13 mouse cellular contexts compared by ENCODE assay signal in the genomic region with DNA sequence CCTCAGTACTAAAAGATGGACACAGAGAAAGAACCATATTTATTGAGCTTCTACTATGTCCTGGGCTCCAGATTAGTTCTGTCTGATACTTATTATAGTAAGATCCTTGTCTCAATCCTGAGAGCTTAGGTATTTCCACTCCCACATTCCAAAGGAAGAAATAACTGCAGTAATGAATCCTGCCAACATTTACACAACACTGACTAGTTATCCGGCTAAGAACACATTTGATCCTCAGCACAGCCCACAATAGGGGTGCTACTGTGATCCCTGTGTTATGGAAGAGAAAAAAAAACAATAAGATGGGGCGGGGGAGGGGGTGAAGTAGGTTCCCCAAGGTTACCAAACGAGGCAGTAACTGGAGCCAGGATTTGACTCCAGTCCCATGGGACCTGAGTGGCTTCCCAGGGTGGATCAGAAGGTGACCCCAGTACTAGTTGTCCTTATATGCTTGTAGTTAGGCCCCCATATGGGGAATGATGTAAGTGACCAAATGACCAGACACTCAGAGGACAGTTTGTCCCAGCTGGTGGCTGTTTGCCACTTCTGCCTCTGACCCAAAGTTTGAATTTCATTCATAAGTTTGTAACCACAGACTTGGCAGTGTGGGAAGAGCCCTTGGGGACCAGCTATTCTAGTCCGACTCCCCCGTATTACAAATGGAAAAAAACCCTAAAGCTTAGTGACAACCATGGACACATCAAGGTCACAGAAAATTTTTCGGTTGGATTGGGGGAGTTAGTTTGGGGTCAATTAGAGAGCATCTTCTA. TPM values are rescaled to one million over a fixed set of nuclear protein-coding genes. Genes with fewer than 3 reads are reported as not detected.
DNase-seq lines count a peak whose midpoint lies in the region; ATAC-seq and TF ChIP-seq lines count a peak whose summit lies in the region.
"Had no signal": no experiment of that assay in that cellular context is flagged by ENCODE, and none has a peak within 500 bp of the region (broad histone marks: within the 10 kb centered on the region; RNA-seq: fewer than 3 reads in every experiment).

No protein-coding gene starts in this region.

- H3K27me3 ChIP-seq in kidney, postnatal 0 days (ENCODE audit: insufficient read depth, low read length): no peaks in the 10 kb centered on the region
- no peaks in the 10 kb centered on the region for H3K27me3 ChIP-seq in stomach, postnatal 0 days (ENCODE audit: control insufficient read depth, insufficient read depth, low read length)
- no peaks in the 10 kb centered on the region for H3K27me3 ChIP-seq in midbrain, embryonic 11.5 days (ENCODE audit: control insufficient read depth, insufficient read depth, low read length)

- H3K27ac ChIP-seq in left cerebral cortex, adult 2 months: peak overlapping the region; percentile 44; the same call in 1 of the 2 replicates
- peak overlapping the region; percentile 62 for H3K27ac ChIP-seq in kidney, postnatal 0 days
- H3K27ac ChIP-seq in stomach, postnatal 0 days (replicated peaks): peak overlapping the region; percentile 92
- no peak overlapping the region for H3K27ac ChIP-seq in midbrain, embryonic 11.5 days (ENCODE audit: low read depth, low read length)
- H3K27ac ChIP-seq: hindbrain, postnatal 0 days had no signal

- 47% methylated on average over 6 of the region's 6 CpGs for WGBS in kidney, postnatal 0 days
- WGBS in stomach, postnatal 0 days: 49% methylated on average over 6 of the region's 6 CpGs
- WGBS in midbrain, embryonic 11.5 days: 67% methylated on average over 6 of the region's 6 CpGs

- H3K36me3 ChIP-seq in kidney, postnatal 0 days (ENCODE audit: insufficient read depth, low read length): no peaks in the 10 kb centered on the region
- H3K36me3 ChIP-seq in stomach, postnatal 0 days (ENCODE audit: control insufficient read depth, insufficient read depth, low read length): no peaks in the 10 kb centered on the region
- H3K36me3 ChIP-seq in midbrain, embryonic 11.5 days (ENCODE audit: control insufficient read depth, insufficient read depth, low read length): no peaks in the 10 kb centered on the region
- H3K36me3 ChIP-seq: liver, embryonic 13.5 days had no signal

- no peaks in the 10 kb centered on the region for H3K9me3 ChIP-seq in kidney, postnatal 0 days (replicated peaks; ENCODE audit: low read length)
- no peaks in the 10 kb centered on the region for H3K9me3 ChIP-seq in stomach, postnatal 0 days (ENCODE audit: control insufficient read depth, low read length)
- no peaks in the 10 kb centered on the region for H3K9me3 ChIP-seq in midbrain, embryonic 11.5 days (ENCODE audit: control insufficient read depth, low read length)
- H3K9me3 ChIP-seq: liver, embryonic 13.5 days had no signal

- H3K9ac ChIP-seq in kidney, postnatal 0 days (ENCODE audit: low read depth, low read length): no peak overlapping the region
- no peak overlapping the region for H3K9ac ChIP-seq in stomach, postnatal 0 days (ENCODE audit: low read length)
- no peak overlapping the region for H3K9ac ChIP-seq in midbrain, embryonic 11.5 days (ENCODE audit: low read length)
- H3K9ac ChIP-seq: liver, embryonic 13.5 days had no signal

- H3K4me3 ChIP-seq in left cerebral cortex, adult 2 months: no peak overlapping the region
- no peak overlapping the region for H3K4me3 ChIP-seq in kidney, postnatal 0 days (replicated peaks; ENCODE audit: low read depth, low read length)
- no peak overlapping the region for H3K4me3 ChIP-seq in stomach, postnatal 0 days (ENCODE audit: low read depth, low read length)
- H3K4me3 ChIP-seq in midbrain, embryonic 11.5 days (ENCODE audit: low read depth, low read length): no peak overlapping the region
- H3K4me3 ChIP-seq: liver, embryonic 13.5 days had no signal

- DNase-seq in left cerebral cortex, adult 2 months (ENCODE audit: extremely low spot score in 1 of 2, low spot score in 2 of 2): no peak
- no peak for DNase-seq in left cerebral cortex, postnatal 25 days (ENCODE audit: low spot score in 2 of 2)
- DNase-seq in gastrocnemius, adult 8-10 months (ENCODE audit: low spot score in 2 of 2): peak; percentile 59 to 78
- peak; percentile 75 for DNase-seq in kidney, postnatal 0 days (ENCODE audit: low spot score)
- peak; percentile 15 for DNase-seq in stomach, postnatal 0 days (ENCODE audit: low spot score)
- DNase-seq in urinary bladder, postnatal 10 days (ENCODE audit: low spot score): no peak
- no peak for DNase-seq in midbrain, embryonic 11.5 days (ENCODE audit: low spot score, missing footprints)
- no peak for DNase-seq in thymus, postnatal 4 days
- DNase-seq: liver, embryonic 13.5 days; thymus, adult 2 months had no signal

- ATAC-seq in kidney, postnatal 0 days (replicated peaks; ENCODE audit: low FRiP score, low read depth): no peak
- ATAC-seq in stomach, postnatal 0 days (ENCODE audit: low FRiP score, low TSS enrichment): no peak
- ATAC-seq in midbrain, embryonic 11.5 days (ENCODE audit: low FRiP score): no peak
- ATAC-seq: hindbrain, postnatal 0 days had no signal

- no peak for TF ChIP-seq EP300 in stomach, postnatal 0 days (optimal IDR thresholded peaks at IDR 0.05)

- TF ChIP-seq CTCF in left cerebral cortex, adult 2 months (IDR thresholded peaks at IDR 0.05): no peak
- TF ChIP-seq CTCF in kidney, postnatal 0 days (IDR thresholded peaks at IDR 0.05; ENCODE audit: low read depth): no peak
- no peak for TF ChIP-seq CTCF in stomach, postnatal 0 days (IDR thresholded peaks at IDR 0.05; ENCODE audit: low read depth)

- peaks cover 13% of the 10 kb centered on the region for H3K4me1 ChIP-seq in kidney, postnatal 0 days (replicated peaks; ENCODE audit: insufficient read depth, low read length)
- H3K4me1 ChIP-seq in stomach, postnatal 0 days (replicated peaks; ENCODE audit: control insufficient read depth, insufficient read depth): peaks cover 15% of the 10 kb centered on the region
- peaks cover 5% of the 10 kb centered on the region for H3K4me1 ChIP-seq in midbrain, embryonic 11.5 days (ENCODE audit: control insufficient read depth, insufficient read depth, low read length)

- intact Hi-C loops in left cerebral cortex, adult 2 months (cut with DNase I): no loop called here
- intact Hi-C loops in left cerebral cortex, postnatal 25 days (cut with DNase I): loop anchor here (2.0 to 5.0 kb wide), 2 partner anchors 39 to 102 kb away; no protein-coding TSS in a partner anchor

- no peak overlapping the region for H3K4me2 ChIP-seq in kidney, postnatal 0 days (ENCODE audit: low read length)
- H3K4me2 ChIP-seq in stomach, postnatal 0 days (replicated peaks; ENCODE audit: low read depth): no peak overlapping the region
- no peak overlapping the region for H3K4me2 ChIP-seq in midbrain, embryonic 11.5 days
- H3K4me2 ChIP-seq: liver, embryonic 13.5 days had no signal

RNA-seq across cellular contexts. Expression of a gene that starts 1.2 kb away (rescaled TPM):
- 10 to 100 TPM; 40.8 to 41.3 TPM for total RNA-seq in left cerebral cortex, adult 2 months (2021)
- total RNA-seq in left cerebral cortex, postnatal 25 days (2021): 10 to 100 TPM; 38.0 to 39.7 TPM
- total RNA-seq in gastrocnemius, adult 8-10 months (2022): 10 to 100 TPM; 25.3 to 27.8 (median 26.6) TPM
- 83.0 and 83.1 TPM in 2 replicates for polyA plus RNA-seq in kidney, postnatal 0 days (2015; fragmentation: Nextera tagmentation; extraction: Ambion mirVana)
- 46.9 and 48.6 TPM in 2 replicates for polyA plus RNA-seq in stomach, postnatal 0 days (2015; fragmentation: Nextera tagmentation; extraction: Ambion mirVana)
- polyA plus RNA-seq in midbrain, embryonic 11.5 days (2014; fragmentation: Nextera tagmentation; extraction: Ambion mirVana): 62.0 and 63.6 TPM in 2 replicates

RNA-seq across cellular contexts. Expression of a gene that starts 5.2 kb away (rescaled TPM):
- total RNA-seq in left cerebral cortex, adult 2 months (2021): 10 to 100 TPM; 10.2 to 14.1 TPM
- 10 to 100 TPM; 11.4 to 13.1 TPM for total RNA-seq in left cerebral cortex, postnatal 25 days (2021)
- total RNA-seq in gastrocnemius, adult 8-10 months (2022): 10 to 100 TPM in 2 of 4 experiments, 1 to 10 TPM in 1, not detected in 1; 3.8 to 12.1 (median 11.8) TPM
- 22.8 and 23.3 TPM in 2 replicates for polyA plus RNA-seq in kidney, postnatal 0 days (2015; fragmentation: Nextera tagmentation; extraction: Ambion mirVana)
- polyA plus RNA-seq in stomach, postnatal 0 days (2015; fragmentation: Nextera tagmentation; extraction: Ambion mirVana): 26.9 and 28.1 TPM in 2 replicates
- 4.7 and 5.0 TPM in 2 replicates for polyA plus RNA-seq in midbrain, embryonic 11.5 days (2014; fragmentation: Nextera tagmentation; extraction: Ambion mirVana)

RNA-seq across cellular contexts. Expression of a gene that starts 11.9 kb away (rescaled TPM):
- total RNA-seq in left cerebral cortex, adult 2 months (2021): 10 to 100 TPM; 78.7 to 93.2 TPM
- 10 to 100 TPM; 86.7 to 90.7 TPM for total RNA-seq in left cerebral cortex, postnatal 25 days (2021)
- total RNA-seq in gastrocnemius, adult 8-10 months (2022): 10 to 100 TPM; 23.9 to 58.8 (median 34.1) TPM
- 183 and 227 TPM in 2 replicates for polyA plus RNA-seq in kidney, postnatal 0 days (2015; fragmentation: Nextera tagmentation; extraction: Ambion mirVana)
- 133 and 143 TPM in 2 replicates for polyA plus RNA-seq in stomach, postnatal 0 days (2015; fragmentation: Nextera tagmentation; extraction: Ambion mirVana)
- polyA plus RNA-seq in midbrain, embryonic 11.5 days (2014; fragmentation: Nextera tagmentation; extraction: Ambion mirVana): 9.7 and 9.9 TPM in 2 replicates

RNA-seq across cellular contexts. Expression of a gene that starts 17.9 kb away (rescaled TPM):
- total RNA-seq in left cerebral cortex, adult 2 months (2021): not detected
- not detected for total RNA-seq in left cerebral cortex, postnatal 25 days (2021)
- total RNA-seq in gastrocnemius, adult 8-10 months (2022): not detected
- polyA plus RNA-seq in kidney, postnatal 0 days (2015; fragmentation: Nextera tagmentation; extraction: Ambion mirVana): not detected in 2 replicates
- not detected in 2 replicates for polyA plus RNA-seq in stomach, postnatal 0 days (2015; fragmentation: Nextera tagmentation; extraction: Ambion mirVana)
- polyA plus RNA-seq in midbrain, embryonic 11.5 days (2014; fragmentation: Nextera tagmentation; extraction: Ambion mirVana): not detected in 2 replicates
- total RNA-seq: common myeloid progenitor, adult 5-6 weeks; hindbrain, postnatal 0 days had no signal
- polyA plus RNA-seq: hindbrain, postnatal 0 days; liver, embryonic 13.5 days; neural tube, embryonic 14.5 days; thymus, adult 2 months had no signal

RNA-seq across cellular contexts. Expression of a gene that starts 30.3 kb away (rescaled TPM):
- total RNA-seq in left cerebral cortex, adult 2 months (2021): 100 to 1,000 TPM; 102 to 106 TPM
- total RNA-seq in left cerebral cortex, postnatal 25 days (2021): 100 to 1,000 TPM; 114 to 127 TPM
- total RNA-seq in gastrocnemius, adult 8-10 months (2022): 10 to 100 TPM; 14.8 to 32.8 (median 22.6) TPM
- 22.5 and 23.3 TPM in 2 replicates for polyA plus RNA-seq in kidney, postnatal 0 days (2015; fragmentation: Nextera tagmentation; extraction: Ambion mirVana)
- polyA plus RNA-seq in stomach, postnatal 0 days (2015; fragmentation: Nextera tagmentation; extraction: Ambion mirVana): 27.3 and 27.8 TPM in 2 replicates
- polyA plus RNA-seq in midbrain, embryonic 11.5 days (2014; fragmentation: Nextera tagmentation; extraction: Ambion mirVana): 3.1 and 3.4 TPM in 2 replicates

Comparison
In these comparisons a context has a peak if more than half of its experiments do, and no peak if none do; other contexts are left out.
1. DNase-seq: peak in gastrocnemius, adult 8-10 months (2 of 2), kidney, postnatal 0 days (single experiment) and stomach, postnatal 0 days (single experiment); none in left cerebral cortex, adult 2 months (0 of 2), left cerebral cortex, postnatal 25 days (0 of 2), urinary bladder, postnatal 10 days (single experiment), midbrain, embryonic 11.5 days (single experiment) and thymus, postnatal 4 days (single experiment).